Mouse (Mus musculus) left cerebral cortex, postnatal 14 days (tissue): ENCODE results near the gene Slc2a1. TPM values are rescaled to one million over a fixed set of nuclear protein-coding genes. Genes with fewer than 3 reads are reported as not detected.

Experiments used
- DNase-seq, 2 experiments: peaks; one replicate each; pipeline ENCODE4 v3.0.0; 2021 to 2022; ENCODE audit warnings: low spot score in 2 of 2, mixed read lengths in 1 of 2
- intact Hi-C: fragments of 180-260 bp; cut with DNase I; formaldehyde crosslinking; loops from one replicate; pipeline ENCODE4 v1.15.1; 2025
- long read RNA-seq, 2 experiments: library from polyadenylated mRNA; stranded (forward); transcript quantifications; one replicate each; pipeline ENCODE4 v2.0.0; 2021
- total RNA-seq, 2 experiments: library from RNA; stranded (reverse); gene quantifications; 2 replicates each; pipeline ENCODE4 v1.2.3; 2021

Gene Slc2a1
- total RNA-seq = 100 to 1,000 TPM in 1 of 2 experiments, 10 to 100 TPM in 1; 72.3 to 110 TPM
- long read RNA-seq, experiment 1, transcript Slc2a1-201 (10 exons, 3,260 nt) = major isoform, 84 of 108 reads
- long read RNA-seq, experiment 1, partial matches to known transcripts = 19 of 108 reads
- long read RNA-seq, experiment 1, other reads (novel, unspliced or antisense) = 4 of 108 reads
- long read RNA-seq, experiment 2, transcript Slc2a1-201 (10 exons, 3,260 nt) = major isoform, 104 of 124 reads
- long read RNA-seq, experiment 2, partial matches to known transcripts = 15 of 124 reads
- long read RNA-seq, experiment 2, other reads (novel, unspliced or antisense) = 4 of 124 reads

GRCm38 (mm10) chr4:119108495-119109408 is at the start of gene Slc2a1:
TSS of gene Slc2a1 (plus strand) at chr4:119108711.
- intact Hi-C loops = no loop called here
- peak; percentile 87 to 89 for DNase-seq

- intact Hi-C loops = no loop called here
- DNase-seq = no peak
Measured at GRCm38 (mm10) chr4:119066791-119067190, 41.7 kb upstream of the Slc2a1 start.

GRCm38 (mm10) chr4:119067204-119067603 is 41.3 kb upstream of the Slc2a1 start:
- no peak for DNase-seq
- intact Hi-C loops = no loop called here

- DNase-seq = no peak
- intact Hi-C loops = no loop called here
Measured at GRCm38 (mm10) chr4:119068918-119069317, 39.6 kb upstream of the Slc2a1 start.

- intact Hi-C loops = no loop called here
- no peak for DNase-seq
Measured at GRCm38 (mm10) chr4:119070181-119070580, 38.3 kb upstream of the Slc2a1 start.

GRCm38 (mm10) chr4:119070959-119071647 is 37.4 kb upstream of the Slc2a1 start:
- intact Hi-C loops = no loop called here
- DNase-seq = no peak

GRCm38 (mm10) chr4:119071648-119072362 is 36.7 kb upstream of the Slc2a1 start:
- intact Hi-C loops = no loop called here
- no peak for DNase-seq

GRCm38 (mm10) chr4:119072363-119072940 is 36.1 kb upstream of the Slc2a1 start:
- no peak for DNase-seq
- intact Hi-C loops = no loop called here

- intact Hi-C loops = no loop called here
- no peak for DNase-seq
Measured at GRCm38 (mm10) chr4:119072941-119073451, 35.5 kb upstream of the Slc2a1 start.

GRCm38 (mm10) chr4:119073626-119074025 is 34.9 kb upstream of the Slc2a1 start:
- DNase-seq = no peak
- intact Hi-C loops = no loop called here

- intact Hi-C loops = no loop called here
- DNase-seq = no peak
Measured at GRCm38 (mm10) chr4:119074596-119074995, 33.9 kb upstream of the Slc2a1 start.

- DNase-seq = no peak
- intact Hi-C loops = no loop called here
Measured at GRCm38 (mm10) chr4:119075273-119075672, 33.2 kb upstream of the Slc2a1 start.

GRCm38 (mm10) chr4:119076336-119076735 is 32.2 kb upstream of the Slc2a1 start:
- DNase-seq = no peak
- intact Hi-C loops = no loop called here

GRCm38 (mm10) chr4:119077084-119077682 is 31.3 kb upstream of the Slc2a1 start:
- DNase-seq = peak in 1 of 2 experiments; percentile 18
- intact Hi-C loops = no loop called here

GRCm38 (mm10) chr4:119079928-119080327 is 28.6 kb upstream of the Slc2a1 start:
- intact Hi-C loops = no loop called here
- DNase-seq = no peak

GRCm38 (mm10) chr4:119082740-119083231 is 25.7 kb upstream of the Slc2a1 start:
- peak; percentile 25 to 54 for DNase-seq
- intact Hi-C loops = no loop called here

- DNase-seq = no peak
- intact Hi-C loops = no loop called here
Measured at GRCm38 (mm10) chr4:119088424-119088823, 20.1 kb upstream of the Slc2a1 start.

GRCm38 (mm10) chr4:119093890-119094289 is 14.6 kb upstream of the Slc2a1 start:
- no peak for DNase-seq
- intact Hi-C loops = no loop called here
